9 mouse cellular contexts compared by ENCODE assay signal in the genomic region with DNA sequence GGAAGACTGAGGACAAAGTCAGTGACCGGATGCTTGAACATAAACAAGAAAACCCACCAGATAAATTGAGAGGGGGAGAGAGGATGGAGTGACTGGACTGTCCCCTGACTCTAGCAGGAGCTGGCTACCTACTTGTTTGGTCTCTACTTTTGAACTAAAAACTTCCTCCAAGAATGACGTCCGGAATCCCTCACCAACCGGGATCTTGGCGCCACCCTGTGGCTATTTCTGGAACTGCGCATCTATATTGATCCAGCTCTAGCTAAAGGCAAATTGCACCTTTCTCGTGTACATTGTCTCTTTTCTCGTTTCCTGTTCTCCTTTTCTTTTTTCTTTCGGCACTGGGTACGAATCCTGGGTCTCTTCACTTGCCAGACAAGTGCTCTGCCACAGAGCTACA. TPM values are rescaled to one million over a fixed set of nuclear protein-coding genes. Genes with fewer than 3 reads are reported as not detected.
DNase-seq lines count a peak whose midpoint lies in the region; ATAC-seq and TF ChIP-seq lines count a peak whose summit lies in the region.
"Had no signal": no experiment of that assay in that cellular context is flagged by ENCODE, and none has a peak within 500 bp of the region (broad histone marks: within the 10 kb centered on the region; RNA-seq: fewer than 3 reads in every experiment).

No protein-coding gene starts in this region.

- 8% methylated on average over 10 of the region's 10 CpGs for WGBS in cerebellum, adult 2 months

- H3K9me3 ChIP-seq in G1E (replicated peaks), result no peaks in the 10 kb centered on the region
- H3K9me3 ChIP-seq: hindbrain, embryonic 15.5 days had no signal

- peaks cover 37% of the 10 kb centered on the region for H3K27me3 ChIP-seq in G1E (ENCODE audit: insufficient read depth, low read length)
- no peaks in the 10 kb centered on the region for H3K27me3 ChIP-seq in cerebellum, adult 2 months (ENCODE audit: control insufficient read depth, insufficient read depth, low read length)
- H3K27me3 ChIP-seq: hindbrain, embryonic 15.5 days had no signal

- DNase-seq in 416B (ENCODE audit: low read depth) (peak; percentile 81), G1E (ENCODE audit: low spot score) (peak; percentile 31)
- peak; percentile 59 to 84 for DNase-seq in cerebellum, adult 2 months
- DNase-seq in frontal cortex, postnatal 36 days (ENCODE audit: low spot score in 2 of 2), result peak; percentile 85 to 86
- DNase-seq in kidney, postnatal 36 days, result peak; percentile 78 to 94
- DNase-seq in lung, adult 18-20 months, result peak; percentile 70 to 78
- DNase-seq in right cerebral cortex, postnatal 10 days (ENCODE audit: low spot score in 2 of 2), result peak; percentile 78 to 90
- peak; percentile 66 for DNase-seq in urinary bladder, postnatal 10 days (ENCODE audit: low spot score)

- TF ChIP-seq POLR2A in cerebellum, adult 2 months (IDR thresholded peaks at IDR 0.05; ENCODE audit: borderline replicate concordance, insufficient read depth, low read length), result no peak

- no peak overlapping the region for H3K4me3 ChIP-seq in G1E (ENCODE audit: low read depth, low read length)
- H3K4me3 ChIP-seq in cerebellum, adult 2 months (replicated peaks; ENCODE audit: insufficient read depth, low read depth, low read length), result no peak overlapping the region
- H3K4me3 ChIP-seq: hindbrain, embryonic 15.5 days had no signal

- ATAC-seq in G1E (ENCODE audit: extremely low read depth, insufficient number of reproducible peaks, low FRiP score, poor library complexity, severe bottlenecking), result no peak

- no peaks in the 10 kb centered on the region for H3K36me3 ChIP-seq in G1E (replicated peaks)
- H3K36me3 ChIP-seq: hindbrain, embryonic 15.5 days had no signal

- 0 out of 2 replicates have a peak, but pooled peaks cover 6% of the 10 kb centered on the region for H3K4me1 ChIP-seq in G1E (ENCODE audit: insufficient read depth, low read depth, low read length)
- peaks cover 4% of the 10 kb centered on the region; the same call in 1 of the 2 replicates for H3K4me1 ChIP-seq in cerebellum, adult 2 months (ENCODE audit: control insufficient read depth, insufficient read depth, low read length)

- no peak overlapping the region for H3K27ac ChIP-seq in cerebellum, adult 2 months (ENCODE audit: insufficient read depth, low read length)
- H3K27ac ChIP-seq: hindbrain, embryonic 15.5 days had no signal

- peak; percentile 88 for TF ChIP-seq CTCF in G1E (IDR thresholded peaks at IDR 0.05; ENCODE audit: low read depth, low read length)
- peak; percentile 92 for TF ChIP-seq CTCF in cerebellum, adult 2 months (IDR thresholded peaks at IDR 0.05; ENCODE audit: borderline replicate concordance, insufficient read depth, low read depth, low read length)

RNA-seq across cellular contexts. Expression of gene Tent5b, which starts 28.4 kb away (rescaled TPM):
- total RNA-seq in G1E (2014; fragmentation: Nextera tagmentation) (not detected in 2 replicates), G1E (2017) (not detected in 2 replicates)
- not detected in 2 replicates for polyA plus RNA-seq in G1E (2012)
- polyA plus RNA-seq in cerebellum, adult 2 months (2012; rRNA removed), result 0.21 and 0.26 TPM in 2 replicates

RNA-seq across cellular contexts. Expression of gene Trnp1, which starts 46.8 kb away (rescaled TPM):
- total RNA-seq in G1E (2014; fragmentation: Nextera tagmentation) (not detected in 2 replicates), G1E (2017) (0.16 TPM in 1 of 2 replicates, not detected in the other)
- not detected in 2 replicates for polyA plus RNA-seq in G1E (2012)
- 153 and 162 TPM in 2 replicates for polyA plus RNA-seq in cerebellum, adult 2 months (2012; rRNA removed)

Comparison
In these comparisons a context has a peak if more than half of its experiments do, and no peak if none do; other contexts are left out.
1. DNase-seq: peak in every context shown above with its lines; median percentile 86 in kidney, postnatal 36 days; 86 in frontal cortex, postnatal 36 days; 84 in right cerebral cortex, postnatal 10 days; 81 in 416B; 74 in lung, adult 18-20 months; 72 in cerebellum, adult 2 months; 66 in urinary bladder, postnatal 10 days; 31 in G1E.
2. RNA of gene Trnp1, which starts 46.8 kb away (polyA plus RNA-seq): 153 to 162 TPM in cerebellum, adult 2 months; not detected in G1E; every median in the first group is over 100 times any median in the second.